Mouse (Mus musculus) 3T3-L1 (cell line): ENCODE measurements around the gene Zbtb7b.

Source experiments
- DNase-seq: peaks from one replicate; pipeline ENCODE4 v3.0.0-alpha.2; 2015; ENCODE audit warnings: low read depth, low spot score

Gene Zbtb7b

DNA sequence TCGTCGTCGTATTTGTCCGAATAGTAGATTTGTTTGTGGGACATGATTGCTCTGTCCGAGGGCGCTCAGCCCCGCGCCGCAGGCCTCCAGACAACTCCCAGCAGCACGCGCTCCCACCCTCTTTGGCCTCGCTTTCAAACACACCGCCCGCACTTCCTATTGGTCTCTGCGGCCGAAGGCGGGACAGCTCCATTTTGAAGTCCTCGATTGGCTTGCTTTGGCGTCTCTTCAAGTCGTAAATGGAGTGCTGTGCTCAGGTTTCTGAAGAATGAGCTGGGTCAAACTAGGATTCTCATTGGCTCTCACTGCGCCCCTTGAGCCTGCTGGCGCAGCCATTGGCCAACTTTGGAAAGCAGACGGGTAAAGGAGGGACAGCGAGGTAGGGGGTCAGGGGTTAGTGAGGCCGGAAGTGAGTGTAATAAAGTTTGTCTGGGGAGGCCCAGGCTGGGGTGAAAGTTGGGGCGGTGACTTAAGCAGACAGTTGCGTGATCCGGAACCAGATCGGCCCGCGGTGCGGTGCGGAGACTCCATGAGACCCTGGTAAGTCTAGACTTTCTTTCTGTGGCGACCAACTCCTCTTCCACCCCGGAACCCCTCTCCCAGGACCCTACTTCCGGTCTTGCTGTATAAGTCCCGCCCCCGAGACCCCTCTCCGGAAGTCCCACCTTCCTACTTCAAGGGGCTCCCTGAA, 23.7 kb upstream of the Zbtb7b start, which contains the start of the genes Cks1b and Shc1:
Gene Cks1b (minus strand): TSS at position 214 of the 691 bp plus-strand sequence.
Gene Shc1 (plus strand): TSS at position 274 of the 691 bp plus-strand sequence.
- peak; percentile 100 for DNase-seq

DNA sequence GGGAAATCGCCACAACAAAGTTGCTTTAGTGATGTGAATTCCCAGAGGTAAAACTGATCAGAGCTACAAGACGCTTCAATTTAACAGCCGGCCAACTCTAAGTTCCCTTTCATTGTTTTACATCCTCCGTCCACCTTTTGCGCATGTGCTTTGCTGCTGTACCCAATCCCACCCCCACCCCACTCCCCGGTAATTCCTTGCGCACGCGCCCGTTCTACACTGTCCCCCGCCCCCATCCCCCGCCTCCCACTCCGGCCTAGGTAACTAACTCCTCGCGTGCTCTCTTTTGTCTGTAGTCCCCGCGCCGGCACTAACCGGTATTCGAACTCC, 23.2 kb upstream of the Zbtb7b start:
- DNase-seq: peak; percentile 81

DNA sequence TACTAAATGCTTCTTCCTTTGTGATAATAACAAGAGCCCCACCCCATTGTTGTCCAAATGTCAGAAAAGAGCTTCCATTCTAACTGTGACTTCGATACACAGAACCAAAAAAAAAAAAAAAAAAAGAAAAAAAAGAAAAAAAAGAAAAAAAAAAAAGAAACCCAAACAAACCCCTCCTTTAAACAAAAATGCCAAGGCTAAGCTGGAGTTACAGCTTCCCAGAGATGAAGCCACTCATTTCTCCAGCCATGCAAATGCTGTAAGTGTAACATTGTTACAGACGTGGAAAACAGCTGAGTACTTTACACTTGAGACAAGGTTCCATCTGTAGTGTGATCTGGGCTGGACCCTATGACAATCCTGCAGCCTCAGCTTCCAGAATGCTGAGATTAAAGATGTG, 22.6 kb upstream of the Zbtb7b start:
- DNase-seq: no peak

DNA sequence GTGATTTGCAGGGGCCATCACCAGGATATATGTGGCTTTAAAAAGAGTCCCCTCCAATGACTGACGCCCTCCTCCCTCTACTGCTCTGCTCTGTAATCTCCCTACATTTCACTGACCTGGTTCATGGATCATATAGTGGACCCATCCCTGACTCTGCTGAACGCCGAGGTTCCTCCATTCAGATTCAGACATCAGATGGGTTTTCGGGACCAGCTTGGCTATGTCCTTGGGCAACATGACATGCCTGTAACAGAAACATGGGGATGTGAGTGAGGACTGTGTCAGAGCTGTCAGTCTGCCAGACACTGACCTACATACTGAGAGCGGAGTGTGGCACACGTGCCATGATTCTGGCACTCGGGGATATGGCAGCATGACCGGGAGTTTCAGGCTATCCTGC, 21.6 kb upstream of the Zbtb7b start:
- no peak for DNase-seq

DNA sequence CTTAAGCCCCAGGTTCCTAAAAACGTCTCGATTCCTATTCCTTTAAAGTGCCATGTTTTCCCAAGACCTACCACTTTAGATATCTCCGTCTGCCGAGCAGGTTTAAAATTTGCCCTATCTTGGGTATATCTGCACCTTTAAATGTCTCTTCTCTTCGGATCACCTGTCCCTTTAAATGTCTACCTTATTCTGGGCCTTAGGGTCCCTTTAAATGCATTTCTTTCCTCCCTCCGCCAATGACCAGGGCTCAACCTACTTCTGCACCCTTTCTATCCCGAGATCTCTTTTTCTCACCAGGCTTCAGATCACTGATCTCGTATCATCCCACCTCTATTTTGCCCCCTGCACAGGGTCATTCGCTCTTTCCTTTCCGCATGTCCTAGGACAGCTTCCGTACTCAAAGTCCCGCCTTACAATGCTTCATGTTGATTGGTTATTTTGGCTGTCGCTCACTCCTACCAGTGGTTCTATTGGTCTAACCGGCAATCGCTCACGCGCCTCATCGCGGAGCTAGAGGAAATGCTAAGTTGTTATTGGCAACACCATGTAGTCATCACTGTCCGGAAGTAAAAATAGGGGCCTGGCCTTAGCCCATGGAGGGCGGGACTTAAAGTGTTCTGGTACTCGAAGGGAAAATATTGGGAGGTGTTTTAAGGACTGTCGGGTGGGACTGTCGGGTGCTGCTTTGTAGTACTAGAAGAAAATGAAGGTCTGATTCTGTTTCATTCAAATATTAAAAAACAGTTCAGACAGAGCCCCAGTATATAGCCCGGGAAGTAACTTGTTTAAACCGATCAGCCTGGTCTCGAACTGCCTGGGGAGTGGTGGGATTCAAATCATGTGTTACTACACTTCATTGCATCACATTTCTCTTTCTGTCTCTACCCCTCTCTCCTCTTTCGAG, 17.2 kb upstream of the Zbtb7b start, which contains the start of gene Flad1:
Gene Flad1 (minus strand): TSS at position 381 of the 904 bp plus-strand sequence.
- DNase-seq: peak; percentile 100

DNA sequence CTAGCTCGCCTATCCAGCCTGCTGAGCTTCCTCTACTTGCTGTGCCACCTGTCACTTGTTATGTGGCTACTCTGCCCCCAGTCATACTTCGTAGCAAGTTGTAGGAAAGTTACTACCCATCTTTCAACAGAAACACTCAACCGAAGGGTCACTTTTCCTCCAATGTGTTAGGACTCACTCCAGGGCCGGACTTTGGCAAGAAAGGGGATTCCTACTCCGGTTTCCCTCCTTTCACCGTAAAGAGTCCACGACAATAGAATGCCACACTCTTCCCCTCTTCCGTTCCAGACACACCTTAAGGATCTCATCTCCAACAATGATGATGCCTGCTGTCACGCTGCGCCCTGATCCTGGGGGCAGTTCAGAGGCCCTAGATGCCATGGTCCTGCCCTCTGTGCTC, 16.3 kb upstream of the Zbtb7b start:
- DNase-seq: no peak

DNA sequence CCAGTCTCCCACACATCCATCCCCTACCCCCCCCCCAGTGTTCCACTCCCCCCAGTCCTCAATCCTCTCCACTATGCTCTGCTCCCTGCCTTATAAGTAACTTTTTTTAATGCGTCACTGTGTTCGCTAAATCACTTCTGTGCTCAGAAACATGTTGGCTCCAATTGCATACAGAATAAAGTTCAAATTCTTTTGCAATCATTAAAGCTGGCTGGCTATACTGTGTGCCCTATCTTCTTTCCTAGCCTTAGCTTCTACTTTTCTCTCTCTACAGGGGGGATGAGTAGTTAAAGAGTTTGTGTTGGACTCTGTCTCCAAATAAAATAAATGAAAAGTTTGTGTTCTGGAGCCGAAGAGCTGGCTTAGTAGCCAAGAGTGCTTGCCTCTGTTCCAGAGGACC, 15.1 kb upstream of the Zbtb7b start:
- no peak for DNase-seq

DNA sequence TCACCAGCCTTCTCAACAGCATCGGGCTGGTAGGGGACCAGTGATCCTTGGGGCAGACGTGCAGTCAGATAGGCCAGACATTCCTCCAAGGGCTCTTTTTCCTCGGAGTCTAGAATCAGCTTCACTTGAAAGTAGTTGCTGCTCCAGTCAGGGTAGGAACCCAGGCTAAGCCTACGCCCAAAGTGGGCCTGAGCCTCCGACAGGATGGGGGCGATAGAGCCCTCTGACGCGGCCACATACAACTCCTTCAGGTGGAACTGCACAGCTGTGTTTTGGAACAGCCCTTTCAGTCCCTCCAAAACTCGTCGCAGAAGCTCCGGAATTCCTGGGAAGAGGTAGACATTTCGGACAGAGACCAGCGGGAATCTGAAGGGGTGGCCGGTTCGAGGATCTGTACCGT, 13.9 kb upstream of the Zbtb7b start:
- no peak for DNase-seq

DNA sequence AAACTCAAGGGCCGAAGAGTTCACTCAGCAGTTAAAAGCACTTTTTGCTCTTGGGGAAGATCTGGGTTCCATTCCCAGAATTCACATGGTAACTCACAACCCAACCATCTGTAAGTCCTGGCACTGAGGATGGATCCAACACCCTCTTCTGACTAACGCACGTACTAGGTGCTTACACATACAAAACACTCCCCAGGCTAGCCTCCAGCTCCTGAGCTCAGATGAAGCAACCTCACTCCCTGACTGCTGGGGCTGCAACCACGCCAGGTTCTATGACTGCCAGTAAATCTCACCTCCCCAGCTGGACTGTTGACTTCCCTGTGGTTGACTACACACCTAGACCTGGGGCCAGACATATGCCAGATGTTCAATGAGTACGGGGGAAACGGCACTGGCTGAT, 12.3 kb upstream of the Zbtb7b start:
- DNase-seq: no peak

DNA sequence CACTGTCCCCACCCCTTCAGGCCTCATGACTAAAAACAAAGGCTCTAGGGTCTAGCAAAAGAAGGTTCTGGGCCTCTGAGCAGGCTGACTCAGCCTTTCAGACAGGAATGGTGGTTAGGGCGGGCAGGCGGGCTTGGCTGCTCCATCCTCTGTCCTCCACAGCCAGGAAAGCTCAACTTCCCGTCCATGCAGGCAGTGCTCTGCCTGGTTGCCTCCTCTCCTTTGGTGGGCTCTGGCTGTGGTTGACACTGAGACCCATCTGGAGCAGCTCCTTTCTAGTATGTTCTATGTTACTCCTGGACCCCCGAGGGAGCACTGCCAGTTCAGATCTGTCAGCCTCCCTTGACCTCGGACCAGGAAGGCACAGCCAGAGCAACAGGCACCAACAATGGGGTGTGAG, 8.1 kb upstream of the Zbtb7b start, which contains the start of gene Lenep:
Gene Lenep (minus strand): TSS at position 101 of the 400 bp plus-strand sequence.
- DNase-seq: peak; percentile 44

DNA sequence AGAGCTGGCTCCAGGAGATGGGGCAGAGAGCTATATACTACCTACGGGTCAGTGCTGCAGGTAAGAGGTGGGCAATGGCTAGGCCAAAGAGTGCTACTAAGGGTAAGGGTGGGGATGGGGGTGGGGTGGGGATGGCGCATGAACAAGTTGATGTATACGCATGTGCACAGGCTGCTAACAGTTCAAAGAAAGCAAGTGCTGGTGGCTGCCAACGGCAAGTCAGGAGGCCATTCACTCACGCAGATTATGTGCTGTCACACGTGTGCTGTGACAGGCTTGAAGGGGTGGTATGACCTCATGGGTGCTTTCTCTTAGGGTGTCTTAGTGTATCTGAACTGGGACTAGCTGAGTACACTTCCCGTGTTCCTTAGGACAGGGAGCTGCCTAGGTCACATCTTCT, 6.8 kb upstream of the Zbtb7b start:
- DNase-seq: no peak

DNA sequence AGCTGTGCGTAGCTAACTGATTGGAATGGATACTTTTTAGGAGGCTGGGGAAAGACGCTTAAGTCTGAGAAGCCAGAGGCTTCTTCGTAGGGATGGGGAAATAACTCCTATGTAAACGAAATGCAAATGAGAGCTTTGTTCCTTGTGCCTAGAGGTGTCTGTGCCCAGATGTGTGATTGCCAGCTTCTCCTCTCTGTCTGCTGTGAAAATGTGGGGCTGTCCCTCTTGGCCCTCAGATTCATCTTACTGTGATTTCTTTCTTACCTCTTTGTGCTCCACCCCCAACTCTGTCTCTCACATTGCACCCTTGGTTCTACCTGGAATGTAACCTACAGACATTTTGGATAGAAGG, 2.1 kb upstream of the Zbtb7b start:
- DNase-seq: no peak

DNA sequence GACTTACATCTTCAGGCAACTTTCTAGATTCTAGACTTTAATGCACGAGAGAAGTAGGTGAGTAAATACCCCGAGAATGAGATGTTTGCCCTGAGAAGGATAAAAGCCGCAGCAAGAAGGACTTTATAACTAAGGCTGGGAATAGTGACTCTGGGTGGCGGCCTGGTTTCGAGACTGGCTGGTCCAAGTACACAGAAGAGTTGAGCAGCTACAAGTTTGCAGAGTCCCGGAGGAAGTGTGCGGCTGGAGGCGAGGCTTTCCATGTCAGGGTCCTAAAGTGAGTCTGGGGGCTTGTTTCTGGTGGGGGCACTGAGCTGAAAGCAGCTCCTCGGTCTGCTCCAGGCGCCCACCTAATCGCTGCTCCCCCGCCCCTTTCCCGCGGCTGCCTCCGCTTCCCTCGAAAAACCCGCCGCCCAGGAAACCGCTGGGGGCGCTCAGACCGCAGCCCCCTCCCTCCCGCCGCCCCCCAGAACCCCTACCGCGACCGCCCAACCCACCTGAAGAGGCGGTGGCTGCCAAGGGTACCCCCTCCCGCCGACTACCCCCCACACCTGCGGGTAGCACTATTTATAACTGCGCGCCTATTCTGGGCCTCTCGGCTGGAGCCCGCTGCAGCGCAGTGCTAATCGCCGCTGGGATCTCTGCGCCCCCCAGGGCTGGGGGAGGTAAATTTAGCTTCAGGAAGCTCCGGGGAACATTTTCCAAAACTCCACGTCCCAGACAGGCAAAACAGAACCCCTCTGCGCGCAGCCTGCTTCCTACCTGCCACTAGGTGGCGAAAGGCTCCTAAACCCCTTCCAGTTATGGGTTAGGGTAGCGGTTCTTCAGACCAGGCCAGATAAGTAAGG, 1.5 kb upstream of the Zbtb7b start:
- peak; percentile 89 for DNase-seq

DNA sequence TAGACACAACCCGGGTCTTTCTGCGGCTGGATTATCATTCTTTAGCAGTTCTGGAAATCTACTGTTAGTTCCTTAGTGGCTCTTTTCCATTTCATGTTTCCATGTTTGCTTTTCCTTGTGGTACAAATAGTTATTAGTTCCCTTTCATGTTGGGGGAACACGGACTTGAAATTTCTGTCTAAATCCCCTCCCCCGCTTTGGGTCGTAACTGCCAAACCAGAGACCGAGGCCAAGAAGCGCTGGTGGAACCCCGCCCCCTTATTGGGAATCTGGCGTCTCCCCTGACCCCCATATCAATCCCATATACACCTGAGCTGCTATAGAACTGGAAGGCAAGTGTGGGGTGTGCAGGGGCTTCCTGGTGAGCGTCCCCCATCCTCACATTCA, 836 bp upstream of the Zbtb7b start:
- no peak for DNase-seq

DNA sequence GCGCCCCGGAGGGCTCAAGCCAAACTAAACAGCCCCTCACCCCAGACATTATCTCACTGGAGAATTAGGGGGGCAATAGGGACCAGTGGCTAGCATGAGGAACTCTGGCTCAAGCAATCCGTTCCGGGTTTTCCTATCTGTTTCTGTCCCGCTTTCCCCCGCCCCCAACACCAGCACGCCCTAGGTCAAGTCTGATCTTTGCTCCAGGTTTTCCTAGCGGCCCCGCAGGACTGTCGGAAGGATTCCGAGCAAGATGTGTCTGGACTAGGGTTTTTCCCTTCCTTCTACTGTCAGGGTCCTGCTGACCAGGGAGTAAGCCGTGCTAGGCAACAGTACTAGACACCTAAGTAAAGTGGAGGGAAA, 299 bp upstream of the Zbtb7b start:
- peak; percentile 95 for DNase-seq

DNA sequence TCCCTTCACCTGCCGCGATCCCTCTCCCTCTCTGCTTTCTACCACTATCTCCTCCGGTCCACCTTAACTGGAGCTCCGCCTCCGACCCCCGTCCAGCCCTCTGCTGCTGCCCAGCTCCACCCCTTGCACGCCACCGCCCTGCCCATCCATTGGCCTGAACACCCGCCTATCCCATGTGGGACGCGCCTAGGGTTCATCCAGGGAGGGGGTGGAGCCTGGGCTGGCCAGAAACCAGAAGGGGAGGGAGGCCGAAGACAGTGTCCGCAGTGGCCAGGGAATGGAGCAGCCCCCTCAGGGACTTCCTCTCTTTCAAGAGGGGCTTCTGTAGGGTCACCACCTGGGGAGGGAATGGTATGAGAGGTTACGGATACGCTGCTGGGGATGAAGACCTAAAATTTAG, 971 bp downstream of the Zbtb7b start:
- peak; percentile 99 for DNase-seq

DNA sequence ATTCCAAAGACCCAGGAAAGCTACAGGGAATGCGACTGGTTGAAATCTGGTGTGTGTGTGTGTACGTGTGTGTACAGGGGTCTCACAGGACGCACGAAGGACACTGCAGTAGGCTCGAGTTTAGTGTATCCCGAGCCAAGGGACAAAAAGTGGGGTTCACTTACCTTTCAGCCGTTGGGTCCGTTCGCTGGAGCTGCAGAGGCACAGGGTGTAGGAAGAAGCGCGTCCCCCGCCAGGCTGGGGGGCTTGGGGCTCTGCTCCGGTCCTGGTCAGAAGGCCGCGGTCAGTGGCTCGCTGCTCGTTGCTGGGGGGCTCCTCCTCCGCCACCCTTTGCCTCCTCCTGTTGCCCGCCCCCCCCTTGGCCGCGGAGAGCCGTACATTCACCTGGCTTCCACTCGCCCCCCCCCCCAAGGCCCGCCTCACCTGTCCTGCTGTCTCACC, 1.7 kb downstream of the Zbtb7b start:
- DNase-seq: peak; percentile 53

DNA sequence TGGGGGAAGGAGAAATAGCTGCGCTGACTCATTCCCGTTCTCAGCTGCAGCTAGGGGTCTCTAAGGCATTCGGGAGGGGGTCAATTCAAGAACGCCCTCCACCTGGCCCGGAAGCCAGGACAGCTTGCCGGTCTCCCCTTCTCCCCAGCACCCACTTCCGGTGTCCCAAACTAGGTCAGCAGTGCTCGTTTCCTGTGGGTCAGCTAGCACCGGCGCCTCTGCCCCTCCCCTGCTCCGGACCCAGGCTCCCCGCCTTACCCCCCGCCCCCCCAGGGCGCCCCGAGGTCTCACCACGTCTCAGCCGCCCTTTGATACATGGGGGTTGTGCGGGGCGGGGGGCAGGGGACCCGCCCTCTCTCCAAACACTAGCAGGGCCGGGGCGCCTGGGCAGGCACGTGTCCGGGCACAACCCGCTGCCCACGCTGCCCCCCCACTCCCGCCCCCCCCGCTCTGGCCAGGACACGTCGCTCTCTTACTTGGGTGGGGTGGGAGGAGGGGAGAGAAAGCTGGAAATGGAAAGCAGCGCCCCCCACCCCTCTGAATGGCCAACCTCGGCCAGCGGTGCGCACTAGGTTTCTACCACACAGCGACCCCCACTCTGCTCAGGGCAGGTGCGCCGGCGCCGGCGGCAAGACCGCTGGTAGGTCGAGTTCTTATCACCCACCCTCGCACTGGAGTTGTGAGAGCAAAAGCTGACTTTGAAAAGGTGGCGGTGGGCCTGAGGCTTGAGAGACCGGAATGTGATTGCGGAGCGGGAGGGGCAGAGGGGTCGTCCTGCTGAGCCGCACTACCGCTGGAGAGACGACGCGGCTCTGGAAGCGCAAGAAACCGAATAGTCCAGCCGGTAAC, 2.7 kb downstream of the Zbtb7b start:
- peak; percentile 83 for DNase-seq

DNA sequence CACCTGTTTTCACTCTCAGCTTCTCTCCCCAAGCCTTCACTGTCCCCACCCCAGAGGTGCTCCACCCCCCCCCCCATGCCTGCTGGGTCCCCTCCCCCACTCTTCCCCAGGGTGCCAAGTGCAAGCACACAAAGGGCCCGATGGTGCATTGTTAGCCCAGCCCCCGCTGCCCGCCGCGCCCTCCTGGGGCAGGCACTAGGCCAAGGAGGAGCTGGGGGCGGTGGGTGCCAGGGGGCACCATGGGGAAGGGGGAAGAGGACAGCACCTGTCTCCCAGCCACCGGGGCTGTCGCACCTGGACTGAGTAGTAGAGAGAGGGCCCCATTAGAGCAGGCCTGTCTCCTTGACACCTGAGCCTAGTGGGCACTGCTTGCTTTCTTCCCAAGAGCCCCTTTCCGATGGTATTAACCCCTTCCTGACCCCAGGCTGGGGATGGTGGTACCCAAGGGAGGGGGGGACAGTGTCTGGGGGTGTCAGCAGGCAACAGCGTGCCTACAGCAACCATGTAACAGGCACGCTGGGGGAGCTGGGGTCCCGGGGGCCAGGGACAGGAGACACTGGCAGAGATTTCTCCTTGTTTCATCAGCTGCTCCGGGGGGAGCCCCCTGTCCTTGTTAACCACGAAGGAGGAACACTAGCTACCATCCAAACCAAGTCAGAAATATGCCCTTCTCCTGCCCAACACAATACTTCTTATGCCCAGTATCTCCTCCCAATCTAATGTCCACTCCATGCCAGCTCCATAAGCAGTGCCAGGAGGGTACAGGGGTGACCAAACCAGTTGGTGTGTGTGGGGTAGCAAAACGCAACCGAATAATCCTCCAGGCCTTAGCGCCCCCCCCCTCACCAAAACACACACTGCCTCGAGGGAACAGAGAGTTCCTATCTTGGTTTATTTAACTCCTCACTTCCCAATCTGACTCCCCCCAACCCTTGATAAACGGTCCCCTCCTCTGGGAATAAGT, 3.6 kb downstream of the Zbtb7b start:
- DNase-seq: peak; percentile 64

DNA sequence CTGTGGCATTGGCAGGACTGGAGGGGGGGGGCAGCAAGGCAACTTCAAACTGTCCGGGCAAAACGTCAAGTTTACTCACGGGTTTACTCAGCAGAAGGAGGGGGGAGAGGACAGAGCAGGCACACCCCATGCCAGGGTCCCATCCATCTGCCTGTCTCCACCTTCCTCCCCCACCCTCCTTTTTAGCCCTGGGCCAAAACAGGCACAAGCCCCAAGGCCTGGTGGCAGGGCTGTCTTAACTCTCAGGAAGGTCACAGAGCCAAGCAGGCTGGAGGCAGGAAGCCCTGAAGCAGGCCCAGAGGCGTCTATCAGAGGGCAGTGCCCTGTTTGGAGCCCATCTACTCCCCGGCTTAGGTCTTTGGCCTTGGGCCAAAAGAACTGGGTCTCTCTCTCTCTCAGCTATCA, 4.5 kb downstream of the Zbtb7b start:
- DNase-seq: peak; percentile 72
